Mouse (Mus musculus): ENCODE results near the gene Prss57.

Gene Prss57

DNA sequence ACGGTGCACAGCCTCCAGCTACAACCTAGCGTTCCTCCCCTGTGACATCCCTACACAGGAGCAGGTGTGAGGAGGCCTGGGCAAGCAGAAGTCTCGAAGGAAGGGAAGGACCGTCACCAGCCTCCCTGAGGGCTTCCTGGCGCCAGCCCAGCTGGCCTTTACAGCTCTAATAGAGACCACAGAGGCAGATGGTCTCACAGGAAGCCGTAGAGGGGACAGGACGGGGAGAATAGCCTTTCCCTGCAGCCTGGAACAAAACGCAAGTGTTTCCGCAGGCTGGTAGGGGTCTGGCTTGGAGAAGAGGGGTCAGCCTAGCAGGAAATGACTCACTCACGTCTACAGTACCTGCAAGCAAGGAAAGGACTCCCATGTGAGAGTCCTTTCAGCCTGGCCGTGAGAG lies 17.1 kb upstream of the Prss57 start:
- DNase-seq (ENCODE audit: low read depth, low spot score), result no peak

DNA sequence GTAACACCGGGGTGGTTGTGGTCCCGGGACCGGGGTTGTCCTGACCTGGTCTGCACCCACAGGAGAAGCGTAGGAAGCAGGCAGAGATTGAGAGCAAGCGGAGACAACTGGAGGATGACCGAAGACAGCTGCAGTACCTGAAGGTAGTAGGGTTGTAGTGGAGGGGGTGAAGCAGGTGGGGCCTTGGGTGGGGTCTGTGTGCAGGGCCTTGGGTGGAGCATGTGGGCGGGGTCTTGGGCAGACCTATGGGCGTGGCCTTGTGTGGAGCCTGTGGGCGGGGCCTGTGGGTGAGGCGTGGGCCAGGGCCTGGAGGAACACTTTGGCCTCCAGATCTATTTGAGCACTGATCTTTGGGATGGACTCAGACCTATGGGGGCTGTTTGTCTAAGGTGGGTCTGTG lies 16.2 kb upstream of the Prss57 start:
- no peak for DNase-seq (ENCODE audit: low read depth, low spot score)

DNA sequence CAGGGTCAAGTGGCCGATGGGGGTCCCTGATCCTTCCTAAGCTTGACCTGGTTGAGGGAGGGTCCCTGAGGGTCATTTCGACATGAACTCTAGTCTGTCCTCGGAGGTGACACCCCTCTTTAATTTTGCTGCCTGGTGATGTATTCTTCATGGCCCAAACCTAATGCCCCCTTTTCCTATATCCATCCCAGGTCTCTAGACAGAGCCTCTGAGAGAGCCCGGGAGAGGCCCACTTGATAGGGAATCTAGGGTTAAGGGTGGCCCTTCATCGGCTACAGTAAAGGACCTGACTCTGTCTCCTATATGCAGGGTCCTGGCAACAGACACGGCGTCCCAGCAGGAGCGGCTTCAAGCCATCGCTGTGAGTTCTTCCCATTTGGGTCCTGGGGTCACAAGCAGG lies 15.6 kb upstream of the Prss57 start:
- no peak for DNase-seq (ENCODE audit: low read depth, low spot score)

DNA sequence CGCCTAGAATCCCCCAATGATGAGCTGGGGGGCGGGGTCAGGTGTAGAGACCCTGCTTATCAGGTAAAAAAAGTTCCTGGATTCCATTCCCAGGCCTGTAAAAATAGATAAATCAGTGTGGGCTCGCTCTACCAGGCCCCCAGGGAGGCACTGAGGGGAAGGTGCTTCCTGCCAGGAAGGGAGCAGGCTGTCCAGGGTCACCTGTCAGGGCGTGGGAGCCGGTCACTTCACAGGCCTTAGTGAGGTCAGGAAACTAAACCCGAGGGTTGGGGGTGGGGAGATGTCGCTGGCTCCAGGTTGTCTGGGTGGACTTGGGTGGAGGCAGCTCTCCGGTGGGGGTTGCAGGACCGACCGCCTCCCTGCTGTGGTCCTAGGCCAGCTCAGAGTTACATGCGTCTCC lies 14.9 kb upstream of the Prss57 start:
- DNase-seq (ENCODE audit: low read depth, low spot score), result no peak

DNA sequence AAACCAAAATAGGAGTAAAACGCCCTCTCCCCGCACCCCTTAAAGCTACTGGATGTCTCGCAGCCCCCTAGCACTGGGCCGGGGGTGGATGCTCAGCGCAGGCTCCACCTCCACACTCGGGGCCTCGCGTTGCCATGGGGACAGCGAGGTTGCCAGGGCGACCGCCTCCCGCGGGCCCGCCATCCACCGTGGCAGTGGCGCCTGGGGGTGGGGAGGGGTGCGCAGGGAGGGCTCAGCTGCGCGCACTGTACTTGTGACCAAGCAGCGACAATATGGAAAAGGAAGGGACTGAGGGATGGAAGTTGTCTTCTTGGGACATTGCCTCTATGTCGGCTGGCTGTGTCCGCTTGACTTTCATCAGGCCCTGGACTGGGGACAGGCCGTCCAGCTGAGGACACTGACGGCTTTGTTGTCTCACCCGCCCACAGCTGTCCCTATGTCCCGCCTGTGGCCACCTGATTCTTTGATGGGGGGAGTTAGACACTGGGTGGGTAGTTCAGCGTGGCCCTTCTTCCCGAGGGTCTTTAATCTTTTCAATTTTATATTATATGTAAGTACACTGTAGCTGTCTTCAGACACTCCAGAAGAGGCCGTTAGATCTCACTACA lies 13.1 kb upstream of the Prss57 start:
- peak; percentile 74 for DNase-seq (ENCODE audit: low read depth, low spot score)

DNA sequence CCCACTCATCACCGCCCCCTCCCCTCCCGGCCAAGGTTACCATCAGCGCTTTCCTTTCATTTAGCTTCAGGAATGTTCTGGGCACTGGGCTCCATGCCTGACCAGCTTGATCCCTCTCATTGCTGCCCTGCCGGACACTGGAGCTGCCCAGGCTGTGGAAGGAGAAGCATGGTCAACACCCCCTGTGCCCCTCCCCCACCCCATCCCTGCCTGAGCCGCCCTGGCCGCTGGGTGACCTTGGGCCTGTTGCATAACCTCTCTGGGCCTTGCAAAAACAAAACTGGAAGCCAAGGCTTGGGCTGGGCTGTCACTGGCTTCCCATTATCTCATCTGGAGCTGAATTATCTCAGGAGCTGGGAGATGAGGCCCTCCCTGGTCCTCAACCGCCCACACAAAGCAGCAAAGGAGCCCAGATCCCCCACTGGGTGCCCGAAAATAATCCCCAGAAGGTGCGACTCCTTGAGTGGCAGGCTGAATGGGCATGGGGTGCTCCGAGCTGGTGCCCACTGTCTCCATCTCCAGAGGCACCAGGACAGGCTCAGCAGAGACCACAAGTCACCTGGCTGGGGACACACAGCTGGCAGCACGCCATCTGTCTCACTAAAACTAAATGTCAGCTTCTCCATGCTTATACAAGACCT lies 11.7 kb upstream of the Prss57 start:
- no peak for DNase-seq (ENCODE audit: low read depth, low spot score)

DNA sequence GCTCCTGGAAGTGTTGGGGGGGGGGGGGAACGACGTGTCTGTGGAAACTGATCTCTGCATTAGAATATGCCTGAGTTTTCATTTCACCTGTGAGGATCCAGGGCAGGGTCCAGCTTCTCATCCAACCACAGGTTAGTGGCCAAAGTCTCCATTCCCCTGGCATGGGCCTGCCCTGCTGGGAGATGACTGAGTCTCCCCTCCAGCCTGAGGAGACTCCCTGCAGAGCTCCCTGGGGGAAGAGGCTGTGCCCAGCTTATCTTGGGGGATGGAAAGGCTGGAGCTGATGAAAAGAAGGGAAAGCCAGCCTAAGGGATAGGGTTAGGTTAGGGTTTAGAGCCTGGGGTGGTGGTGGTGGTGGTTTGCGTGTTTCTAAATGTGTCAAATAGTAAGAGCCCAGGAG lies 11.1 kb upstream of the Prss57 start:
- no peak for DNase-seq (ENCODE audit: low read depth, low spot score)

DNA sequence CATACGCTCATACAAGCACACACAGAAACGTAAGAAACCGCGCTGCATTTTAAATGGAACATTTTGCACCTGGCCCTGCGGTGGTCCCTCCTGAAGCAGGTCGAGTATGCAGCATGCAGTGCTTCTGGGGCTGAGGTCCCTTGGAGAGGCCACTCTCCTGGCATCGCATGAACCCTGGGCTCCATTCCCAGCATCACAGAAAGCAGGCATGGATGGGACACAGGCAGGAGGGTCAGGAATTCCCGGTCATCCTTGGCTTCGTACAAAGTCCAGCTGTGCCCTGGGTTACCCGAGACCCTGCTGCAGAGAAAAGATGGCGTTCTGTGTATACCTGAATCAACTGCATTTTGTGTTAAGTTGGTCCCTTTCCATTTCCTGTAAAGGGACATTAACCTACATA lies 9.7 kb upstream of the Prss57 start:
- DNase-seq (ENCODE audit: low read depth, low spot score), result no peak

DNA sequence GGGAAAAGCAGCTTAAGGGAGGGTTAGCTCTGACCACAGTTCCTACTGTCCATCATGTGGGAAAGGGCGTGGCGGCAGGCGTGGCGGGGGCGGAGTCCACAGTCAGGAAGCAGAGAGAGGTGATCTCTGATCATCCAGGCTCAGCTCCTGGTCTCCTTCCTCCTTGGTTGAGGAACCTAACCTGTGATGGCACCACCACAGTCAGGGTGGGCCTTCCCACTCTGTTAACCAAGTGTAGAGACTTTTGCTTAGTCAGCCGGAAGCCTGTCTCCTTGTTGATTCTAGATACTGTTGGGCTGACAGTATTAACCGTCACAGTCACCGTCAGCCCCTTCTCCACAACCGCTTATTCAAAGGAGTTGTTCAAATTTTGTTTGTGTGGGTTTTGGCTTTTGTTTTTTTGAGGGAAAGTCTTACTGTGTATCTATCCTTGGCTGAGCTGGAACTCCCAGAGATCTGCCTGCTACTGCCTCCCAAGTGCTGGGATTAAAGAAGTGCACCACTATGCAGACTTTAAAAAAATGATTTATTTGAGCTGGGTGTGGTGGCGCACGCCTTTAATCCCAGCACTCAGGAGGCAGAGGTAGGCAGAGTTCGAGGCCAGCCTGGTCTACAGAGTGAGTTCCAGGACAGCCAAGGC lies 7.6 kb upstream of the Prss57 start:
- DNase-seq (ENCODE audit: low read depth, low spot score), result no peak

DNA sequence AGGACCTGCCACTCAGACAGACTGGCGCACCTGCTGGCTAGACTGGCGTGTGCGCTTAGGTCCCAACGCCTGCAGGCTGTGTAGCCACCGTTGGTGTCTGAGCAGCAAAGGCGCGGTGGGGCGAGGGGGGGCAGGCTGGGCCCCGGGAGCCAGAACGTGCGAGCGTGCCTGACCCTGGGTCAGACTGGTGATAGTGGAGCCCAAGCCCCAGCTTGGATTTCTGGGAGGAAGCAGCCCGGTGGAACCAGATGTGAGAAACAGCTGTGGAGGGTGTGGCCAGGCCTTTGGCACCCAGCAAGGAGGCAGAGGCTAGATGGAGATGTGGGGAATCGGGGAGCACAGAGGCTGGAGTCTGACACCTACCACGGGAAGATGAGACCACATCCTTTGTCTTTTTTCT lies 6.6 kb upstream of the Prss57 start:
- no peak for DNase-seq (ENCODE audit: low read depth, low spot score)

DNA sequence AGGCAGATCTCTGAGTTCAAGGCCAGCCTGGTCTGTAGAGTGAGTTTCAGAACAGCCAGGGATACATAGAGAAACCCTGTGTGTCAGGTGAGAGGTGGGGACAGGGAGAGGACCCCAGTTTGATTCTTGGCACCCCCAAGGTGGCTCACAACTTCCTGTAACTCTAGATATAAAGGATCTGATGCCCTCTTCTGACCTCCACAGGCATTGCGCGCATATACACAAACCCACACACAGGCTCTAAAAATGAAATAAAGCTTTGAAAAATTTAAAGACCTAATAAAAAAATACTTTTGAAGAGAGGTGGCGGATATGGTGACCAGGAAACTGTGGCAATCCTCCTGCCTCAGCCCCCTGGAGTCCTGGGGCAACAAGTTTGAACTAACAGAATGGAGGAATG lies 5.1 kb upstream of the Prss57 start:
- DNase-seq (ENCODE audit: low read depth, low spot score), result no peak

DNA sequence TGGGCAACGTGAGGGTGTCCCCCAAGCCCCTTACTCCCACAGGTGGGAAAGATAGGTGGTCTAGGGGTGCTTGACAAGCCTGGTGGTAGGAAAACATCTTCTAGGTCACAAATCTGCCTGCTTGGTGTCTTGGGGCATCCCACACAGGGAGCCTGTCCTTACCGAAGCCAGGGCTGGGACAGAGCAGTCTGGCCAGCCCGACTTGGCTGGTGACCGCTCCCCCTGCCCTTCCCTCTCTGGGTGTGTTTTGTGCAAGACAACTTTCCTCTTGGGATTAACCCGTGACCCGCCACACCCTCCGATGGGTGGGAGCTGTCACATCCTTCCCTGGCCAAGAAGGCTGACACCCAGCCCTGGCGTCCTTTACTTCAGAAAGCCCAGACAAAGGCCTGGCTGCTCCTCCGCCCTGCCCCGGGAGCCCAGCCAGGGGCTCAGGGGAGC lies 3.8 kb upstream of the Prss57 start:
- no peak for DNase-seq (ENCODE audit: low read depth, low spot score)

DNA sequence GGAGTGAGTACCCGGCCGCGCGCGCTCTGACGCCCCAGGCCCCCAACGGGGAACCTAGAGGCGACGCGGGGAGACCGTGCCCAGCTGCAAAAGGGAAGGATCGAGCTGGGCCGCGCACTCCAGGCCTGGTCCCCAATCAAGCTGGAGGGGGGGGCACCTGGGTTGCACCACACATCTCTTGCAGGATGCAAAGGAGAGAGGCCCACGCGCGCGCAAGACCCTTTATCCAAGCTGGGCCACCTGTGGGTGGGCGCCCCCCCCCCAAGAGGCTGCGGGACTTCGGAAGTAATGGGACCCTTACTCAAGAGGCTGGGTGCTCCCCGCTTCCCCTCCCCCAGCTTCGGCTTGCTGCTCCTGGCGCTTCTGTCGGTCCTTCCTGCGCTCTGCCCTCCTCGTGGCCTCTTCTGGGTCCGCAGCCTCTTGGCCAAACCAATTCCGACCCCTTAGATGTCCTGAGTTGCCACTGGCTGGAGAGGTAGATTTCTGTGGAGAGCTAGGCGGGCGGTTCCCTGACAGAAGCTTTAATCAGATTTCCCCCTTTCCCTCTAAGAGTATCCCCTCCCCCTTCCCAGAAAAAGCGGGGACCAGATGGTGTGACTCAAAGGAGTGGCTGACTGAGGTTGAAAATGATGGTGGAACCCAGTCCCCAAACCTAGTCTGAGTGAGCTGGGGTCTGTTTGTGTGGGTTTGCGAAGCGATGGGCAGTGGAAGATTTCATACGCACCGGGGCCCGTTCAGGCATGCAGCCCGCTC lies 3.2 kb upstream of the Prss57 start:
- DNase-seq (ENCODE audit: low read depth, low spot score), result no peak

DNA sequence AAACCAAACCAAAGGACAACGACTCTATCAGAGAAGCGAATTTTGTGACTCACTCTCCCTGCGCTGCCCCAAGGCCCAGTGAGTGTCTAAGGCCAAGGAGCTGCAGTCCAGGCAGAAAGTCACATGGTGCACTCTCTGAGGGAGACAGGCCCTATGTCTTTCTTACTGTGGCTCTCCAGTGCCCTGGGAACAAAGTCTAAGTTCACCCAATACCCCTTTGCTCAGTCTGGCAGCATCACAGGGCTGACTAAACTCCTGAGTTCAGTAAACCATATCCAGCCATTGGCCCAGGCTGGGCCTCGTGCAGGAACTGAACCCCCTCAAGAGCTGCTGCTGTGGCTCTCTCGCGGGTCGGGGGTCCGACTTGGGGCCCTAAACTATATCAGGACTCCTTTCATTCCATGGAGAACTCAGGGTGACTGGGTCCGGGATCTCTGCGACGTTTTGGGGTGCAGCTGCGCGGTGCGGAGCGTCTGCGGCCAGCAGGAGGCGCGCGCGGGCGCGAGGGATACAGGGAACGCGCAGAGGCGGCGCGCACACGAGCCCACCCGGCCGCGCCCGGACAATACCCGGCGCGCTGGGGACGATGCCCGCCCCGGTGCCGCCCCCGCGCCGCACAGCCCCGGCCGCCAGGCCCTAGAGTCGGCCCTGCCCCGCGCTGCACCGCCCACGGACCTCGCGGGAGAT lies 2.4 kb upstream of the Prss57 start, which contains the start of gene Palm:
TSS of gene Palm (plus strand) at position 522 of the 687 bp plus-strand sequence.
- DNase-seq (ENCODE audit: low read depth, low spot score), result no peak

DNA sequence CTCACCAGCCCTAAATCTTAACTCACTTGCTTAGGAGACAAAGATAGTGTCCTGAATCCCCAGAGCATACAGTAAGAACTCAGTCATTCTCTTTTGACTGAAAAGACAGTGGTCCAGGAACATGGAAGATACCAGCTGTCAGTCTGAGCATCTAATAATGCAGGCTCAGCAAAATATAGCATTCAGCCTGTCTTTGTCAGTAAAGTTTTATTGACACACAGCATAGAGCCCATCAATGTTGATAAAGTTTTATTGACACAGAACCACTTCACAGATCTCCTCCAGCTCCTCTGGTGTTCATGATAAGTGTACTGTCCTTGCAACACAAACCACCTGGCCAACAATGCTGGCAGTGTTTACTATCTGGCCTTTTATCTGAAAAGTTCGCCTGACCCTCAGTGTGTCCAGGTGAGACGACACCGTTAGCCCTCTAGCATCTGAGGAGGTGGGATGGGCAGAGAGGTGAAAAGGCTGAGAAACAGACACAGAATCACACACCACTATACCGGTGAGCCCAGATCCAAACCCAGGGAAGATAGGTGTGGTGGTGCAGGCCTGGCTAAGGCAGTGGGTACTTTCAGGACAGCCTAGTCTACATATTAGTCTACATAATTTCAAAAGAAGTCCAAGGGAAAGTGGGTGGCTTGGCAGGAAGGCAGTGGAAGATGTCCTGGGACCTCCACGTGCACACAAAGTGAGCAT lies 1.7 kb upstream of the Prss57 start:
- no peak for DNase-seq (ENCODE audit: low read depth, low spot score)

DNA sequence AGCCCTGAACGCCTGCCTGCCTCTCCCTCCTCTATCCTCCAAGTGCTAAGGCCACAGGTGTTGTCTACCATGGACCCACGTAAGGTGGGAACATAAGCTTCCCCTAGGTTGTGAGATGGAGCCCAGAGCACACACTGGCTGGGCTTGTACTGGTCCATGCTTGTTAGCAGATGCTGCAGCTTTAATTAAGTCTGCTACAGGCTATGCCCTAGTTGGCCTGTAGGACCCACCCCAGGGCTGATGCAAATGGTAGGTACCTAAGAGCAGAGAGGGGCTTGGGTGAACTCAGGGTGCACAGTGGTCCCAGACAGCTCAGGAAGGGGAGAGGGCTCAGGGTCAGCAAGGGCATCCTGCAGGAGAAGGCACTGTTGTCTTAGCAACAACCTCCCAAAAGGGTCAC lies 1.2 kb downstream of the Prss57 start:
- no peak for DNase-seq (ENCODE audit: low read depth, low spot score)

DNA sequence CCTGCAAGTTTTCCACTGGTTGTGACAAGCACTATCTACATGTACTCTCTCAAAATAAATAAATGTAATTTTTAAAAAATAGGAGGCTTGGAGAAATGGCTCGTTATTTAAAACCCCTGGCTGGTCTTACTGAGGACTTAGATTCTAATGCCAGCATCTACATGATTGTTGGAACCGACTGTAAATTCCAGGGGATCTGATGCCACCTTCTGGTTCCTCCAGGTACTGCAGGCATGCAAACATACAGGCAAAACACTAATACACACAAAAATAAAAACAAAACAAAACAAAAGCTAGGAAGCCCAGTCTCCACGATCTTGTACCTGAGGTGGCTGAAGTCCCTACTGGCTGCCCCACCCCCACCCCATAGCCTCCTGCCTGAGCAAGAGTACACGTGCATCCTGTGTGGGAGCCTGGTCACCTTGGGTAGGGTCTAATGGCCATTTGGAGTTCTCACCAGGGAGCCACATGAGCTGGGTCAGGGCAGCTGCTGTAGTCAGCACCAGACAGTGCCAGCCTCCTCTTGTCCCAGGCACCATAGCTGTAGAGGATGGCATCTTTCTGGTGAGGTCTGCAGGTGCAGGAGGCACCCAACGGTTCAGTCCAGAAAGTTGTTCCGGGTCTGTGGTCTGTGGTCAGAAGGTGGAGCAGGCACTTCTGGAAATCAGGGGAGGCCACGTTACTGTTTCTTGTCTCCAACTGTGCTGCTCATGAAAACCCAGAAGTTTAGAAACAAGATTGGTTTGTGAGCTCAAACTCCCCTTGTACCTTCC lies 2.2 kb downstream of the Prss57 start:
- DNase-seq (ENCODE audit: low read depth, low spot score), result no peak

DNA sequence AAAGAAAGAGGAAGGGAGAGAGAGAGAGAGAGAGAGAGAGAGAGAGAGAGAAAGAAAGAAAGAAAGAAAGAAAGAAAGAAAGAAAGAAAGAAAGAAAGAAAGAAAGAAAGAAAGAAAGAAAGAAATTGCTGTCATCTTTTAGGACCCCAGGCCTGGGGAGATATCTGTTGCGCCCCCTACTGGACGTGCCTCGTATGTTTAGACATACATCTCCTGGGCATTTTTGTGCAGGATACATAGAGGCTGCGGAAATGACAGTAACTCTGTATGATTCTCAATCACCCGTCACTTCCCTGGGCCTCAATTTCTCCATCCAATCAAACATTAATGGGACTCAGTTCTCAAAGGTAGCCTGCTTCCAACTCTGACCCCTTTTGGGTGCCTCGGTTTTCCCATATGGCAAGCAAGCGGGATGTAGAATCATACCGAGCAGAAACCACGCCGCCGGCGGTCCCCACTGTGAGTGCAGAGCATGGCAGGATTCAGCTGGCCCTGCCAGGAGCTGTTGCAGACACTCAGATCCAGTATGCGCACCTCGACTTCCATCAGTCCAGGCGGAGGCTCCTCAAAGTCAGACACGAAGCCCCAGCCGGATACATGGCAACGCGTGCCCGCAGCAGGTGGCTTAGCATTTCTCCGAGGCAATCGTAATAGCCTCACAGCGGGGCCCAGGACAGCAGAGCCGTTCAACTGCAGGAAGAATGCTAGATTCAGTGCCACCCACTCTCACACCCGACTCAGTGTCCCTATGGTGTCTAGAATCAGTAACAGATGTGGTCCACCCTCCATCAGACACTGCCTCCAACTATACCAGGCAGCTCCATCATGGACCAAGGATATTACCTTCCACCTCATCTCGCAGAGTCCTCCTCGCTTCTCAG lies 6.6 kb downstream of the Prss57 start:
- DNase-seq (ENCODE audit: low read depth, low spot score), result no peak

DNA sequence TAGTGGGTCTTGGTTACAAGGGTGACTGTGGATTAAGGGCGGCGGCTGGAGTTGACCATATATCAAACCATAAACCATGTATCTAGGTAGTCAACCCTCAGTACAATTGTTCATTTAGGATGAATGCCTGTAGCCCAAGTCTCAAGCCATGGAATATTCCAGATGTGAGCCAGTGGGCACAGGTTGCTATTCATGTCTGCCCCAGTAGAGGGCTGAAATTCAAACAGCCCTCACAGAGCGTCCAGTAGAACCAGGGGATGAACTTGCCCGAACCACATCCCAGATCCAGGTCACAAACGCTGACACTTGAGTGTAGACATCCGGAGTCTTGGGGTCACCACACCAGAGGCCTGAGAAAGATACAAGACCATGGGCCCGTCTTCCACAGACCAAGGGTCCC lies 7.7 kb downstream of the Prss57 start:
- no peak for DNase-seq (ENCODE audit: low read depth, low spot score)

DNA sequence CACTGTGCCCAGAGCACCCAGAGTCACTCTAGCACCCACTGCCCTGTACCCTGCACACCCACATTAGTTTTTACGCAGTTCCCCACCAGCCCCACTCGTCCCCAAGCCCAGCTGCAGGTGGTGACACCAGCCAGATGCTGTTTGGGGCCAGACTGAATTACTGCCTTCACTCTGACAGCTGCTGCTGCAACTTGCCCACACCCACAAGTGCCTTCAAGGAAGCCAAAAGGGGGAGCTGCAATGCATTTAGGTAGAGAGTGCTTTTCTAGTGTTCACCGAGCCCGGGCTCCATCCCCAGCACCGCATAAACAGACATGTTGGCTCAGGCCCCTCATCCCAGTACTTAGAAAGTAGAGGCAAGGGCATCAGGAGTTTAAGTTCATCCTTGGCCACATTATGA lies 8.8 kb downstream of the Prss57 start:
- DNase-seq (ENCODE audit: low read depth, low spot score), result no peak

Data from embryo, embryonic 11.5 days (tissue).